Mouse (Mus musculus) retina, embryonic 14.5 days (tissue): ENCODE results near the gene Usb1.
"Not testable (repeated sequence)": the region's sequence is repeated elsewhere in the genome, so short reads cannot be mapped to it uniquely, and the experiment has no call there.

Experiments
- DNase-seq: peaks from one replicate; pipeline ENCODE4 v3.0.0-alpha.2; 2015; ENCODE audit warnings: low spot score

The Usb1 gene

GRCm38 (mm10) chr8:95375374-95375930 lies 43.4 kb downstream of the Usb1 start:
- no peak for DNase-seq

GRCm38 (mm10) chr8:95376309-95376999 lies 44.4 kb downstream of the Usb1 start:
- DNase-seq = no peak

- DNase-seq = no peak
Observed at GRCm38 (mm10) chr8:95377101-95377500, 45.0 kb downstream of the Usb1 start.

GRCm38 (mm10) chr8:95377863-95378291 lies 45.8 kb downstream of the Usb1 start:
- DNase-seq = no peak

GRCm38 (mm10) chr8:95378928-95379327 lies 46.8 kb downstream of the Usb1 start:
- not testable (repeated sequence) for DNase-seq

GRCm38 (mm10) chr8:95380953-95381352 lies 48.9 kb downstream of the Usb1 start:
- DNase-seq = no peak

- DNase-seq = no peak
Observed at GRCm38 (mm10) chr8:95381595-95381994, 49.5 kb downstream of the Usb1 start.

- DNase-seq = no peak
Observed at GRCm38 (mm10) chr8:95384501-95384900, 52.4 kb downstream of the Usb1 start.

- DNase-seq = no peak
Observed at GRCm38 (mm10) chr8:95386037-95386436, 54.0 kb downstream of the Usb1 start.

- DNase-seq = no peak
Observed at GRCm38 (mm10) chr8:95387221-95387620, 55.1 kb downstream of the Usb1 start.

- no peak for DNase-seq
Observed at GRCm38 (mm10) chr8:95387936-95388335, 55.9 kb downstream of the Usb1 start.

GRCm38 (mm10) chr8:95390312-95390711 lies 58.2 kb downstream of the Usb1 start:
- no peak for DNase-seq

GRCm38 (mm10) chr8:95391101-95391500 lies 59.0 kb downstream of the Usb1 start:
- no peak for DNase-seq

- DNase-seq = no peak
Observed at GRCm38 (mm10) chr8:95392604-95393003, 60.5 kb downstream of the Usb1 start.

- DNase-seq = no peak
Observed at GRCm38 (mm10) chr8:95395186-95395918, 63.3 kb downstream of the Usb1 start.

- DNase-seq = peak; percentile 70
Observed at GRCm38 (mm10) chr8:95396752-95397151, 64.7 kb downstream of the Usb1 start.
